In genomic region chr14:17234898-17235297, GRCm38 (mm10) we compare ENCODE assay signal across 25 mouse cellular contexts.
"Had no signal": no experiment of that assay in that cellular context is flagged by ENCODE, and none has a peak within 500 bp of the region (broad histone marks: within the 10 kb centered on the region; RNA-seq: fewer than 3 reads in every experiment).

No protein-coding gene starts in this region.

- ATAC-seq: hindbrain, embryonic 16.5 days; inflammation-experienced regulatory T-cells, adult 6 months; intestine, embryonic 15.5 days; intestine, postnatal 0 days had no signal

- H3K9me3 ChIP-seq: heart, embryonic 10.5 days; hindbrain, embryonic 12.5 days; intestine, embryonic 15.5 days; limb, embryonic 10.5 days; liver, embryonic 13.5 days had no signal

- H3K36me3 ChIP-seq: heart, embryonic 10.5 days; heart, embryonic 12.5 days; hindbrain, embryonic 10.5 days; hindbrain, embryonic 12.5 days; intestine, embryonic 15.5 days; limb, embryonic 10.5 days; limb, embryonic 12.5 days; liver, embryonic 13.5 days had no signal

- H3K27ac ChIP-seq: heart, embryonic 10.5 days; hindbrain, embryonic 10.5 days; hindbrain, embryonic 12.5 days; hindbrain, embryonic 14.5 days; intestine, embryonic 15.5 days; layer of hippocampus, adult 2 months; left cerebral cortex, adult 2 months; limb, embryonic 10.5 days; limb, embryonic 12.5 days; liver, embryonic 13.5 days had no signal

- H3K4me1 ChIP-seq: heart, embryonic 10.5 days; heart, embryonic 12.5 days; hindbrain, embryonic 10.5 days; hindbrain, embryonic 12.5 days; intestine, embryonic 15.5 days; limb, embryonic 10.5 days; limb, embryonic 12.5 days; liver, embryonic 13.5 days had no signal

- H3K4me2 ChIP-seq: heart, embryonic 12.5 days; hindbrain, embryonic 12.5 days; hindbrain, embryonic 14.5 days; intestine, embryonic 15.5 days; limb, embryonic 12.5 days; liver, embryonic 11.5 days; liver, embryonic 13.5 days had no signal

- H3K9ac ChIP-seq: heart, embryonic 12.5 days; hindbrain, embryonic 12.5 days; hindbrain, embryonic 14.5 days; intestine, embryonic 15.5 days; limb, embryonic 12.5 days; liver, embryonic 13.5 days had no signal

- DNase-seq: gastrocnemius, postnatal 14 days; gastrocnemius, postnatal 36 days; heart, adult 18-20 months; heart, postnatal 10 days; heart, postnatal 4 days; kidney, adult 18-20 months; kidney, adult 8-10 months; kidney, postnatal 14 days; kidney, postnatal 36 days; liver; liver, embryonic 13.5 days had no signal

- H3K27me3 ChIP-seq: heart, embryonic 12.5 days; hindbrain, embryonic 12.5 days; intestine, embryonic 15.5 days; limb, embryonic 12.5 days; liver, embryonic 13.5 days had no signal

- H3K4me3 ChIP-seq: heart, embryonic 10.5 days; heart, embryonic 12.5 days; hindbrain, embryonic 10.5 days; hindbrain, embryonic 12.5 days; intestine, embryonic 15.5 days; layer of hippocampus, adult 2 months; left cerebral cortex, adult 2 months; limb, embryonic 10.5 days; limb, embryonic 12.5 days; liver, embryonic 13.5 days had no signal
